Mouse (Mus musculus) small intestine, adult 2 months (tissue): ENCODE data around the gene Nop14.
A peak's percentile ranks its signal among the peaks of the same experiment; 100 is the strongest.

Experiments
- CTCF ChIP-seq: fragments of 200-500 bp; IDR thresholded peaks from 2 replicates; pipeline ENCODE4 v1.5.1; 2012; ENCODE audit warnings: low read depth, mild to moderate bottlenecking, control low read depth, inconsistent platforms, low read length, moderate library complexity, mixed read lengths; ENCODE audit not compliant: insufficient replicate concordance, insufficient read length; ENCODE audit errors: extremely low read depth
- POLR2A ChIP-seq: fragments of 200-500 bp; IDR thresholded peaks from 2 replicates; pipeline ENCODE4 v1.6.1; 2012; ENCODE audit warnings: low read depth, mild to moderate bottlenecking, control low read depth, inconsistent platforms, low read length, moderate library complexity

GRCm38 (mm10) chr5:34642932-34643331 is 17.0 kb downstream of the Nop14 start:
- TF ChIP-seq POLR2A: no peak
- peak; percentile 47; the same call in 1 of the 2 replicates for TF ChIP-seq CTCF
